Mouse (Mus musculus) heart, embryonic 14.5 days (tissue): ENCODE measurements around the gene Rab5c. TPM values are rescaled to one million over a fixed set of nuclear protein-coding genes. Genes with fewer than 3 reads are reported as not detected.

Experiments used
- ATAC-seq: fragments of 200-750 bp; cut with Nextera tagmentation; 2 replicates; pipeline ENCODE4 v1.8.0; 2017; ENCODE audit warnings: low read depth, moderate TSS enrichment; ENCODE audit not compliant: insufficient number of reproducible peaks, insufficient read depth, low FRiP score
- H3K27ac ChIP-seq, 2 experiments: fragments of 200-500 bp in 1 of 2; fragments of 300-500 bp in 1 of 2; sonication (generic) in 1 of 2; replicated peaks in 1 of 2; 2 replicates each; pipeline ENCODE4 v1.5.1; 2012 to 2014; ENCODE audit warnings: low read depth in 2 of 2, low read length in 2 of 2, control low read depth in 1 of 2, mild to moderate bottlenecking in 1 of 2, mixed read lengths in 1 of 2; ENCODE audit not compliant: control insufficient read depth in 1 of 2, insufficient read depth in 1 of 2
- H3K27me3 ChIP-seq: fragments of 300-500 bp; sonication (generic); 2 replicates; pipeline ENCODE4 v1.6.1; 2014; ENCODE audit warnings: mild to moderate bottlenecking, low read length, control low read depth; ENCODE audit not compliant: control insufficient read depth, insufficient read depth
- H3K36me3 ChIP-seq: fragments of 300-500 bp; sonication (generic); 2 replicates; pipeline ENCODE4 v1.6.1; 2014; ENCODE audit warnings: mild to moderate bottlenecking, control low read depth, low read length, mixed read lengths; ENCODE audit not compliant: control insufficient read depth, insufficient read depth
- H3K4me1 ChIP-seq, 2 experiments: fragments of 200-500 bp in 1 of 2; fragments of 300-500 bp in 1 of 2; sonication (generic) in 1 of 2; 2 replicates each; pipeline ENCODE4 v1.6.1; 2012 to 2014; ENCODE audit warnings: low read length in 2 of 2, control low read depth in 1 of 2, mixed read lengths in 1 of 2; ENCODE audit not compliant: control insufficient read depth in 2 of 2, insufficient read depth in 2 of 2
- H3K4me2 ChIP-seq: fragments of 300-500 bp; sonication (generic); 2 replicates; pipeline ENCODE4 v1.6.1; 2014; ENCODE audit warnings: mild to moderate bottlenecking, low read length
- H3K4me3 ChIP-seq, 2 experiments: fragments of 200-500 bp in 1 of 2; fragments of 300-500 bp in 1 of 2; sonication (generic) in 1 of 2; 2 replicates each; pipeline ENCODE4 v1.5.1; 2012 to 2014; ENCODE audit warnings: low read length in 2 of 2, mild to moderate bottlenecking in 2 of 2, control low read depth in 1 of 2, low read depth in 1 of 2, moderate library complexity in 1 of 2; ENCODE audit not compliant: control insufficient read depth in 1 of 2, insufficient read depth in 1 of 2
- H3K9ac ChIP-seq: fragments of 300-500 bp; sonication (generic); 2 replicates; pipeline ENCODE4 v1.6.1; 2014; ENCODE audit warnings: mild to moderate bottlenecking, low read length
- H3K9me3 ChIP-seq: fragments of 300-500 bp; sonication (generic); 2 replicates; pipeline ENCODE4 v1.6.1; 2016; ENCODE audit warnings: low read length, control low read depth; ENCODE audit not compliant: control insufficient read depth
- WGBS: fragments of 180-500 bp; shearing (Covaris S2); extraction: QIAGEN DNeasy Blood & Tissue Kit; methylation state at CpG from one replicate; pipeline ENCODE4 v1.1.7; 2014; 5-methylcytosine and 5-hydroxymethylcytosine counted together
- polyA plus RNA-seq: library from polyadenylated mRNA; unstranded; fragments of >200 nt; fragmentation: Nextera tagmentation; extraction: Ambion mirVana; gene quantifications from 2 replicates; pipeline ENCODE4 v1.2.1, GENCODE M21; 2014

Gene Rab5c
- polyA plus RNA-seq: 15.8 and 30.7 TPM in 2 replicates

DNA sequence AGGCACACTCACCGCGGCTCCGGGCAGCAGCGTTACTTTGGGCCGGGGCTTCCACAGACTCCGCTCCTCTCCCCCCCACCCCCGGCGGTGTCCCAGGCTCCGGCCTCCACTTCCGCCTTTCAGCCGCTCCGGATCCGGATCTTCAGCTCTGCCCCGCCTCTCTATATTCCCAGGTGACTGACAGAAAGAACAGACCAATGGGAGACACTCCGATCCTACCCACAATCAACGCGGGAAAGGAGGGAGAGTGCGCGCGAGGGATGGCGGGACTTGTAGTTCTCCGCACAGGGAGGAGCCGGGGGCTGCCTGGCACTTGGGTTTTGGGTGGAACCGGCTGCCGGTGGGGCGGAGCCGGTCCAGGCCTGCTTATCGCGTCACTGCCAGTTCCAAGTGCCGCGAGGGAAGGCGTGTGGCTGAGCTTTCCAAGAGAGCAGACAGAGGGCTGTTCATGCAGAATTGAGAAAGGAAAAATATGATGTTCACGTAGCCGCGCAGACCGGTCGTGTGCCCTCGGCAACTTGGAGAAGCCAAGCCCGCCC lies at the start of gene Rab5c:
Rab5c (minus strand) TSS at position 150 of the 539 bp plus-strand sequence.
- under 1% methylated on average over 38 of the region's 39 CpGs for WGBS
- Histone ChIP-seq H3K9ac (peak within 1 kb of the TSS; percentile 92), H3K27ac (peak within 1 kb of the TSS; percentile 69), H3K4me3 (peak within 1 kb of the TSS; percentile 69 to 85), H3K9me3 (no peaks in the 10 kb centered on the region), H3K27me3 (no peaks in the 10 kb centered on the region), H3K4me2 (peak within 1 kb of the TSS; percentile 83), H3K4me1 (peaks cover 10 to 17% of the 10 kb centered on the region in 2 experiments), H3K36me3 (0 out of 2 replicates have a peak, but pooled peaks cover 2% of the 10 kb centered on the region)
- peak; percentile 99 for ATAC-seq

DNA sequence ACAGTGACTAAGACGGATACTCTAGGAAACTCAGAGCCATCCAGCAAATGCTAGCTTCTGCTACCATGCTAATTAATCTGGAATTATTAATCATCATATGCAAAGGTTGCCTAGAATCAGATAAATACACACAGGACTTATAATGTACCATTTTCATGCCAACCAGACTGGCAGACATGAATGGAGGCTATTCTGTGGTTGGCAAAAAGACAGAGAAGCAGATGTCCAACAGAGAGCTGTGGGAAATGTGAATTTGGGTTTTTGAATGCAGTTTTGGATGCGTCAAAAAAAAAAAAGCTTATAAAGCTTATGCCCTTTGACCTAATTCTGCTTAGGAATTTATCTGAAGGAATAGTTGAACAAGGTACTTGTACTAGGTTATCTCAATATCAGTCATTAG lies 47.8 kb upstream of the Rab5c start:
- Histone ChIP-seq H3K27ac (no peak overlapping the region), H3K9me3 (no peaks in the 10 kb centered on the region), H3K4me3 (no peak overlapping the region), H3K27me3 (no peaks in the 10 kb centered on the region), H3K36me3 (peaks cover 99% of the 10 kb centered on the region), H3K4me1 (peaks cover 4 to 7% of the 10 kb centered on the region in 2 experiments; a peak in 1 of 4 replicates), H3K4me2 (no peak overlapping the region), H3K9ac (no peak overlapping the region)
- ATAC-seq: no peak
- whole genome bisulfite sequencing: 95% methylated on average over 2 of the region's 2 CpGs

DNA sequence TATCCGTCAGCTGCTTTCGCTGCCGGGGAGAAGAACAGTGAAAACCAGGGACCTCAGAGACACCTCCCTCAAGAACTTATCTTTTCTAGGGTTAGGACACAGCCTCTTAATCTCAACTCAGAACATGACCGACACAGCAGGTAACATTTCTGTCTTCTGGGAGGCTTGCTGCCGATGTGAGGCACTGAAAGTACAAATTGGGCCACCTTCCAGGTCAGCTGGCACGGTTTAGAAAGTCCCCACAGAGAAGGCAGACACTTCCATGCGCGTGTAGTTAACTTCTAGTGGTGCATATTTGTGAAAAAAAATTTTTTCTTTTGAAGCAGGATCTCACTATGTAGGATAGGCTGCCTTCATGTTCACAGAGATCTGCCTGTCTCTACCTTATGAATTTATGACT lies 46.3 kb upstream of the Rab5c start:
- no peak for ATAC-seq
- Histone ChIP-seq H3K27ac (no peak overlapping the region), H3K4me2 (no peak overlapping the region), H3K9ac (no peak overlapping the region), H3K27me3 (no peaks in the 10 kb centered on the region), H3K4me3 (no peak overlapping the region), H3K36me3 (peaks cover 99% of the 10 kb centered on the region), H3K4me1 (peaks cover 4 to 7% of the 10 kb centered on the region in 2 experiments; a peak in 1 of 4 replicates), H3K9me3 (no peaks in the 10 kb centered on the region)
- 79% methylated on average over 8 of the region's 8 CpGs for WGBS

DNA sequence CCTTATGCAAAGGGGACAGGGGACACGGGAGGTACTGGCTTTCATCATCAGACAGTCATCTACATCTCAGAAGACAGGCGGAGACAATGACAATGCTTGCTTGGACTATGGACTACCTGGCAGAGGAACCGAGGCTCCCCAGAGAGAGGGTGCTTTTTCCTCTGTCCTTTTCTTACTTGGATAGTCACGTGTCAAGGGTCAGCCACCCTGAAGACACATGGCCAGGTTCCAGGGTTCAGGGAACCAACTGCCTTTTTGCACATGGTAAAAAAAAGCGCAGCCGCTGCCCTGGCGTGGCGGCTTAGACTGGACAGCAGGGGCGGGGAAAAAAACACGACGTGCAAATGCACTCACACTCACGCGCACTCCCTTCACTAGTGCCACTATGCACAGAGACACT lies 44.6 kb upstream of the Rab5c start:
- WGBS: 80% methylated on average over 13 of the region's 13 CpGs
- no peaks in the 10 kb centered on the region for H3K9me3 ChIP-seq
- H3K4me3 ChIP-seq: no peak overlapping the region
- no peaks in the 10 kb centered on the region for H3K27me3 ChIP-seq
- H3K27ac ChIP-seq: no peak overlapping the region; a peak in 1 of 4 replicates
- H3K9ac ChIP-seq: no peak overlapping the region
- H3K4me1 ChIP-seq: peaks cover 4 to 7% of the 10 kb centered on the region in 2 experiments; a peak in 1 of 4 replicates
- no peak for ATAC-seq
- peaks cover 87% of the 10 kb centered on the region for H3K36me3 ChIP-seq
- H3K4me2 ChIP-seq: no peak overlapping the region

DNA sequence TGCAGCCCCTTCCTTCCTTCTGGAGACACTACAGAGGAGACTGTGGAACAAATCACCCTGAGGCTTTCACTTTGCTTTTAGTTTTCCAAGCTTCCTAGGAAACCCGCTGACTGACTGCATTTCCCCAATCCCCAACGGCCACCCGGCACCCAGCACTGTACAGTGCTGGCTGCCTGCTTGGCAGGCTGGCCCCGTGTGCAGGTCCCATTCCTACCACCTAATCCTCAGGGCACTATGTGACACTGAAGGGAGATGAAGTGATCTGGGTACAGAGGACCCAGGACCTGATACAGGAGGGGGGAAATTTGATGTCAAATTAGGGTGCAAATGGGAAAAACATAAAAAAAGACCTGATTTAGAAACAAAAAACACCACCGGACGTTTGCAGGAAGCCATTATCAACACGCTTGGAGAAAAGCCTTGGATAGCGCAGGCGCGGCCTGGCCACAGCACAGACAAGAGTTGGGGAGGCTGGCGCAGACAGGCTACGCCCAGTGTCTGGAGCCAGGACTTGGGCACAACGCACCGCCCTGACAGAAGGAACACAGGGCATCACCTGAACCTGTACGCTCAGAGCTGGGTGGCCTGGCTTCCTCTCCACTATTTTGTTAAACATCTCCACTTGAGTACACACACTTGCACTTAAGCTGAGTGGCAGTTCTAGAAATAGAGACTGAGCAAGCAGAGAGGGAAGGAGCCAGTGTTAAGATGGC lies 43.9 kb upstream of the Rab5c start:
- Histone ChIP-seq H3K9ac (no peak overlapping the region), H3K36me3 (peaks cover 80% of the 10 kb centered on the region)

DNA sequence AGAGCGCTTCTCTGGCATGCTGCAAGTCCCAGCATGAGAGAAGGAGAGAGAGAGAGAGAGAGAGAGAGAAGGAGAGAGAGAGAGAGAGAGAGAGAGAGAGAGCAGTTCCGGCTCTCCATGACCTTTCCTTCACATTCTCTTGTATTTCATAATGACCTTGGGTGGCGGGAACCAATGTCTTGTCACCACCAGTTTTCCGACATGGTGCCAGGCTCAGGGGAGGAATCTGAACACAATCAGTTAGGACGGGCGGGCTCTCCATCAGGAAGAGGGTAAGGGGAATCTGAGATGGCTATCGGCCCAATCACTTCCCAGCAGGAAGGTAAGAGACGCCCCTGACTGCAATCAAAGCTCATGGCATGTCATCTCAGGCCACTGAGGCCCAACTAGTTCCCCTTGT lies 42.2 kb upstream of the Rab5c start:
- H3K4me1 ChIP-seq: peaks cover 4 to 7% of the 10 kb centered on the region in 2 experiments; a peak in 1 of 4 replicates
- H3K9me3 ChIP-seq: no peaks in the 10 kb centered on the region
- no peak overlapping the region for H3K27ac ChIP-seq
- 76% methylated on average over 8 of the region's 8 CpGs for WGBS
- no peak for ATAC-seq
- H3K27me3 ChIP-seq: no peaks in the 10 kb centered on the region
- H3K4me3 ChIP-seq: no peak overlapping the region
- peaks cover 64% of the 10 kb centered on the region for H3K36me3 ChIP-seq
- H3K9ac ChIP-seq: no peak overlapping the region
- no peak overlapping the region for H3K4me2 ChIP-seq

More for the DNA sequence above, 43.9 kb upstream of the Rab5c start:
- no peaks in the 10 kb centered on the region for H3K9me3 ChIP-seq
- peak; percentile 54; the same call in 1 of the 2 replicates for ATAC-seq
- H3K4me3 ChIP-seq: no peak overlapping the region
- no peak overlapping the region; a peak in 2 of 4 replicates for H3K27ac ChIP-seq
- no peak overlapping the region for H3K4me2 ChIP-seq
- WGBS: 66% methylated on average over 15 of the region's 15 CpGs
- peaks cover 4 to 7% of the 10 kb centered on the region in 2 experiments; a peak in 1 of 4 replicates for H3K4me1 ChIP-seq
- H3K27me3 ChIP-seq: no peaks in the 10 kb centered on the region

DNA sequence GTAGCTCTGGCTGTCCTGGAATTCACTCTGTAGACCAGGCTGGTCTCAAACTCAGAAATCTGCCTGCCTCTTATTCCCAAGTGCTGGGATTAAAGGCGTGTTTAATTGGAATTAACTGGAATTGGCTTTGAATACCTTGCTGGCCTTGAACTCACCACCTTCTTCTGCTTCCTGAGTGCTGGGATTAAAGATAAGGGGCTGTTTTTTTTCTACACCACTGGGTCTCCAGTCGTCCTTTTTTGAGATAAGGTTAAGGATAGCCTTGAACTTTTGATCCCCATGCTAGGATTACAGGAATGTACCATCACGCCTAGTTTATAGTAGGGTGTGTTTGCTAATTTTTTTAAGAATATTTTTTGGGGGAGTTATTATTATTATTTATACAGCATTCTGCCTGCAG lies 40.1 kb upstream of the Rab5c start:
- H3K9ac ChIP-seq: no peak overlapping the region
- H3K4me2 ChIP-seq: no peak overlapping the region
- 58% methylated on average over 3 of the region's 3 CpGs for WGBS
- H3K27me3 ChIP-seq: no peaks in the 10 kb centered on the region
- no peak for ATAC-seq
- no peak overlapping the region for H3K27ac ChIP-seq
- H3K9me3 ChIP-seq: no peaks in the 10 kb centered on the region
- H3K4me3 ChIP-seq: no peak overlapping the region
- H3K36me3 ChIP-seq: peaks cover 42% of the 10 kb centered on the region
- H3K4me1 ChIP-seq: peaks cover 4 to 7% of the 10 kb centered on the region in 2 experiments; a peak in 1 of 4 replicates
